Mouse (Mus musculus) layer of hippocampus, adult 2 months (tissue): ENCODE results near the gene Fus. TPM values are rescaled to one million over a fixed set of nuclear protein-coding genes. Genes with fewer than 3 reads are reported as not detected.

Source experiments
- DNase-seq, 2 experiments: peaks; one replicate each; pipeline ENCODE4 v3.0.0; 2022; ENCODE audit warnings: low spot score in 2 of 2
- H3K27ac ChIP-seq: fragments of 200-600 bp; 2 replicates; pipeline ENCODE4 v1.8.1; 2022
- H3K4me3 ChIP-seq: fragments of 200-600 bp; 2 replicates; pipeline ENCODE4 v1.8.1; 2022; ENCODE audit warnings: mild to moderate bottlenecking
- CTCF ChIP-seq: fragments of 200-600 bp; conservative IDR thresholded peaks from 2 replicates; pipeline ENCODE4 v1.8.1; 2022; ENCODE audit warnings: antibody characterized with exemption, mild to moderate bottlenecking, moderate library complexity
- total RNA-seq, 2 experiments: library from RNA; stranded (reverse); gene quantifications; 2 replicates each; pipeline ENCODE4 v1.2.3; 2021

The Fus gene
- total RNA-seq, 2 experiments from 2014 or later: 345 to 392 TPM

- H3K27ac ChIP-seq: peak overlapping the region; percentile 100
- peak overlapping the region; percentile 78 for H3K4me3 ChIP-seq
- no peak for TF ChIP-seq CTCF
- DNase-seq: peak; percentile 69 to 70
Observed at GRCm38 (mm10) chr7:127967922-127968828, 918 bp downstream of the Fus start.

GRCm38 (mm10) chr7:127974413-127974930 lies 7.2 kb downstream of the Fus start:
- no peak overlapping the region for H3K4me3 ChIP-seq
- H3K27ac ChIP-seq: no peak overlapping the region
- no peak for DNase-seq
- TF ChIP-seq CTCF: no peak

- no peak for TF ChIP-seq CTCF
- no peak for DNase-seq
- Histone ChIP-seq H3K4me3 (no peak overlapping the region), H3K27ac (no peak overlapping the region)
Observed at GRCm38 (mm10) chr7:127978856-127979255, 11.6 kb downstream of the Fus start.

GRCm38 (mm10) chr7:127980606-127981005 lies 13.3 kb downstream of the Fus start:
- Histone ChIP-seq H3K4me3 (no peak overlapping the region), H3K27ac (no peak overlapping the region)
- no peak for DNase-seq
- TF ChIP-seq CTCF: no peak

- H3K27ac ChIP-seq: no peak overlapping the region
- no peak for TF ChIP-seq CTCF
- H3K4me3 ChIP-seq: no peak overlapping the region
- DNase-seq: no peak
Observed at GRCm38 (mm10) chr7:127988904-127989303, 21.6 kb downstream of the Fus start.

- no peak overlapping the region for H3K4me3 ChIP-seq
- H3K27ac ChIP-seq: no peak overlapping the region
- peak; percentile 82 for TF ChIP-seq CTCF
- DNase-seq: peak; percentile 53 to 76
Observed at GRCm38 (mm10) chr7:127991643-127992487, 24.6 kb downstream of the Fus start.

- no peak for TF ChIP-seq CTCF
- DNase-seq: no peak
- Histone ChIP-seq H3K4me3 (peak overlapping the region; percentile 44), H3K27ac (no peak overlapping the region)
Observed at GRCm38 (mm10) chr7:127992488-127993340, 25.5 kb downstream of the Fus start.

- H3K4me3 ChIP-seq: peak within 1 kb of the TSS; percentile 44
- TF ChIP-seq CTCF: no peak
- peak within 1 kb of the TSS; percentile 36; the same call in 1 of the 2 replicates for H3K27ac ChIP-seq
- no peak for DNase-seq
Observed at GRCm38 (mm10) chr7:127993341-127993977, 26.2 kb downstream of the Fus start, which contains the start of gene Pycard. Gene Pycard (minus strand): TSS chr7:127993867.

- no peak for TF ChIP-seq CTCF
- no peak for DNase-seq
- Histone ChIP-seq H3K27ac (no peak overlapping the region), H3K4me3 (no peak overlapping the region)
Observed at GRCm38 (mm10) chr7:127999436-127999835, 32.2 kb downstream of the Fus start.

- H3K4me3 ChIP-seq: no peak overlapping the region
- no peak for TF ChIP-seq CTCF
- no peak overlapping the region for H3K27ac ChIP-seq
- DNase-seq: no peak
Observed at GRCm38 (mm10) chr7:128000068-128000950, 33.1 kb downstream of the Fus start.

GRCm38 (mm10) chr7:128003098-128003497 lies 35.8 kb downstream of the Fus start:
- Histone ChIP-seq H3K27ac (no peak overlapping the region), H3K4me3 (no peak overlapping the region)
- TF ChIP-seq CTCF: no peak
- DNase-seq: no peak
